Mouse (Mus musculus): Measurements from ENCODE around the gene Jun.

- TF ChIP-seq CTCF (IDR thresholded peaks at IDR 0.05; ENCODE audit: low read depth, low read length) (no peak), POLR2A (IDR thresholded peaks at IDR 0.05; ENCODE audit: borderline replicate concordance, low read depth, low read length) (no peak)
Observed at GRCm38 (mm10) chr4:95063609-95064210, 11.7 kb upstream of the Jun start.

Data from bone marrow macrophage, adult 2 months (primary cell).